Mouse (Mus musculus) embryonic facial prominence, embryonic 15.5 days (tissue): ENCODE measurements around the gene Luzp2. TPM values are rescaled to one million over a fixed set of nuclear protein-coding genes. Genes with fewer than 3 reads are reported as not detected.

ENCODE experiments used
- ATAC-seq: fragments of 200-750 bp; cut with Nextera tagmentation; 2 replicates; pipeline ENCODE4 v1.8.0; 2017; ENCODE audit warnings: low read depth, moderate TSS enrichment; ENCODE audit not compliant: insufficient number of reproducible peaks, low FRiP score, low TSS enrichment
- H3K27ac ChIP-seq: fragments of 300-500 bp; sonication (generic); replicated peaks from 2 replicates; pipeline ENCODE4 v1.5.1; 2015; ENCODE audit warnings: mild to moderate bottlenecking, inconsistent platforms
- H3K27me3 ChIP-seq: fragments of 300-500 bp; sonication (generic); 2 replicates; pipeline ENCODE4 v1.6.1; 2015; ENCODE audit warnings: inconsistent platforms
- H3K36me3 ChIP-seq: fragments of 300-500 bp; sonication (generic); 2 replicates; pipeline ENCODE4 v1.6.1; 2015; ENCODE audit warnings: mild to moderate bottlenecking, inconsistent platforms
- H3K4me1 ChIP-seq: fragments of 300-500 bp; sonication (generic); 2 replicates; pipeline ENCODE4 v1.6.1; 2015; ENCODE audit warnings: inconsistent platforms
- H3K4me2 ChIP-seq: fragments of 300-500 bp; sonication (generic); replicated peaks from 2 replicates; pipeline ENCODE4 v1.6.1; 2015; ENCODE audit warnings: mild to moderate bottlenecking, inconsistent platforms
- H3K4me3 ChIP-seq: fragments of 300-500 bp; sonication (generic); replicated peaks from 2 replicates; pipeline ENCODE4 v1.5.1; 2015; ENCODE audit warnings: mild to moderate bottlenecking, inconsistent platforms
- H3K9ac ChIP-seq: fragments of 300-500 bp; sonication (generic); 2 replicates; pipeline ENCODE4 v1.6.1; 2015; ENCODE audit warnings: inconsistent platforms
- H3K9me3 ChIP-seq: fragments of 300-500 bp; sonication (generic); replicated peaks from 2 replicates; pipeline ENCODE4 v1.6.1; 2016; ENCODE audit warnings: inconsistent platforms
- WGBS: fragments of 180-500 bp; shearing (Covaris S2); methylation state at CpG from one replicate; pipeline ENCODE4 v1.1.7; 2015; 5-methylcytosine and 5-hydroxymethylcytosine counted together
- polyA plus RNA-seq: library from polyadenylated mRNA; unstranded; fragments of >200 nt; fragmentation: Nextera tagmentation; extraction: Ambion mirVana; gene quantifications from 2 replicates; pipeline ENCODE4 v1.2.1, GENCODE M21; 2015

The Luzp2 gene
- polyA plus RNA-seq = 3.4 and 3.7 TPM in 2 replicates

GRCm38 (mm10) chr7:54835372-54835851, at the start of gene Luzp2:
Gene Luzp2, plus strand, starts transcription at chr7:54835498.
- no peak for ATAC-seq
- Histone ChIP-seq H3K4me1 (0 out of 2 replicates have a peak, but pooled peaks cover 6% of the 10 kb centered on the region), H3K27ac (no peak within 1 kb of the TSS), H3K36me3 (no peaks in the 10 kb centered on the region), H3K9me3 (no peaks in the 10 kb centered on the region), H3K4me2 (peak within 1 kb of the TSS; percentile 84), H3K9ac (no peak within 1 kb of the TSS), H3K27me3 (peaks cover 14% of the 10 kb centered on the region; the same call in 1 of the 2 replicates), H3K4me3 (peak within 1 kb of the TSS; percentile 49)
- 1% methylated on average over 22 of the region's 22 CpGs for WGBS

- ATAC-seq = no peak
- H3K4me1 ChIP-seq = no peaks in the 10 kb centered on the region
Measured at GRCm38 (mm10) chr7:54787456-54787855, 47.8 kb upstream of the Luzp2 start.

GRCm38 (mm10) chr7:54818606-54819005, 16.7 kb upstream of the Luzp2 start:
- no peaks in the 10 kb centered on the region for H3K36me3 ChIP-seq
- no peaks in the 10 kb centered on the region for H3K9me3 ChIP-seq
- no peaks in the 10 kb centered on the region for H3K4me1 ChIP-seq
- no peak overlapping the region for H3K4me2 ChIP-seq
- H3K27ac ChIP-seq = no peak overlapping the region
- no peak for ATAC-seq
- no peaks in the 10 kb centered on the region for H3K27me3 ChIP-seq
- no peak overlapping the region for H3K4me3 ChIP-seq
- no peak overlapping the region for H3K9ac ChIP-seq

More at GRCm38 (mm10) chr7:54787456-54787855, 47.8 kb upstream of the Luzp2 start:
- Histone ChIP-seq H3K9ac (no peak overlapping the region), H3K27ac (no peak overlapping the region), H3K27me3 (no peaks in the 10 kb centered on the region), H3K4me2 (no peak overlapping the region), H3K4me3 (no peak overlapping the region), H3K36me3 (no peaks in the 10 kb centered on the region), H3K9me3 (no peaks in the 10 kb centered on the region)

GRCm38 (mm10) chr7:54828751-54829150, 6.5 kb upstream of the Luzp2 start:
- 81% methylated on average over 3 of the region's 3 CpGs for WGBS
- Histone ChIP-seq H3K9ac (no peak overlapping the region), H3K27ac (no peak overlapping the region), H3K4me1 (no peaks in the 10 kb centered on the region), H3K27me3 (no peaks in the 10 kb centered on the region), H3K4me2 (no peak overlapping the region), H3K36me3 (no peaks in the 10 kb centered on the region), H3K9me3 (no peaks in the 10 kb centered on the region), H3K4me3 (no peak overlapping the region)
- ATAC-seq = no peak

- 0 out of 2 replicates have a peak, but pooled peaks cover 6% of the 10 kb centered on the region for H3K4me1 ChIP-seq
- no peak overlapping the region for H3K27ac ChIP-seq
- no peaks in the 10 kb centered on the region for H3K36me3 ChIP-seq
- H3K27me3 ChIP-seq = peaks cover 14% of the 10 kb centered on the region; the same call in 1 of the 2 replicates
- 4% methylated on average over 13 of the region's 13 CpGs for WGBS
- H3K4me2 ChIP-seq = peak overlapping the region; percentile 84
- no peaks in the 10 kb centered on the region for H3K9me3 ChIP-seq
- no peak for ATAC-seq
- H3K4me3 ChIP-seq = peak overlapping the region; percentile 49
- H3K9ac ChIP-seq = no peak overlapping the region
Measured at GRCm38 (mm10) chr7:54835911-54836352, 634 bp downstream of the Luzp2 start.

GRCm38 (mm10) chr7:54836437-54836836, 1.1 kb downstream of the Luzp2 start:
- WGBS = 42% methylated on average over 5 of the region's 5 CpGs
- Histone ChIP-seq H3K4me2 (peak overlapping the region; percentile 84), H3K36me3 (no peaks in the 10 kb centered on the region), H3K27me3 (peaks cover 14% of the 10 kb centered on the region; the same call in 1 of the 2 replicates), H3K4me3 (peak overlapping the region; percentile 49), H3K9me3 (no peaks in the 10 kb centered on the region), H3K27ac (no peak overlapping the region), H3K9ac (no peak overlapping the region), H3K4me1 (0 out of 2 replicates have a peak, but pooled peaks cover 6% of the 10 kb centered on the region)
- ATAC-seq = no peak

- Histone ChIP-seq H3K27me3 (no peaks in the 10 kb centered on the region), H3K27ac (no peak overlapping the region)
- no peak for ATAC-seq
Measured at GRCm38 (mm10) chr7:54842807-54843335, 7.6 kb downstream of the Luzp2 start.

GRCm38 (mm10) chr7:54845875-54846691, 10.8 kb downstream of the Luzp2 start:
- no peaks in the 10 kb centered on the region for H3K4me1 ChIP-seq
- no peak overlapping the region for H3K27ac ChIP-seq
- 87% methylated on average over 8 of the region's 8 CpGs for WGBS
- H3K9ac ChIP-seq = no peak overlapping the region
- H3K27me3 ChIP-seq = no peaks in the 10 kb centered on the region
- no peak overlapping the region for H3K4me2 ChIP-seq
- H3K4me3 ChIP-seq = no peak overlapping the region
- no peaks in the 10 kb centered on the region for H3K36me3 ChIP-seq
- no peak for ATAC-seq
- no peaks in the 10 kb centered on the region for H3K9me3 ChIP-seq

More at GRCm38 (mm10) chr7:54842807-54843335, 7.6 kb downstream of the Luzp2 start:
- Histone ChIP-seq H3K4me2 (no peak overlapping the region), H3K36me3 (no peaks in the 10 kb centered on the region), H3K4me1 (no peaks in the 10 kb centered on the region), H3K9ac (no peak overlapping the region), H3K4me3 (no peak overlapping the region), H3K9me3 (no peaks in the 10 kb centered on the region)
- WGBS = 46% methylated on average over 4 of the region's 4 CpGs

GRCm38 (mm10) chr7:54846692-54847020, 11.4 kb downstream of the Luzp2 start:
- Histone ChIP-seq H3K27me3 (no peaks in the 10 kb centered on the region), H3K4me3 (no peak overlapping the region), H3K36me3 (no peaks in the 10 kb centered on the region), H3K27ac (no peak overlapping the region), H3K9ac (no peak overlapping the region), H3K9me3 (no peaks in the 10 kb centered on the region), H3K4me1 (no peaks in the 10 kb centered on the region), H3K4me2 (no peak overlapping the region)
- no peak for ATAC-seq
- WGBS = 69% methylated on average over 2 of the region's 2 CpGs

- Histone ChIP-seq H3K4me2 (no peak overlapping the region), H3K36me3 (no peaks in the 10 kb centered on the region), H3K27me3 (no peaks in the 10 kb centered on the region), H3K4me1 (no peaks in the 10 kb centered on the region), H3K27ac (no peak overlapping the region), H3K9ac (no peak overlapping the region), H3K9me3 (no peaks in the 10 kb centered on the region), H3K4me3 (no peak overlapping the region)
- WGBS = 88% methylated on average over 1 of the region's 1 CpGs
- no peak for ATAC-seq
Measured at GRCm38 (mm10) chr7:54852860-54853259, 17.6 kb downstream of the Luzp2 start.

- Histone ChIP-seq H3K9me3 (no peaks in the 10 kb centered on the region), H3K27me3 (no peaks in the 10 kb centered on the region), H3K9ac (no peak overlapping the region), H3K4me2 (no peak overlapping the region), H3K4me1 (no peaks in the 10 kb centered on the region), H3K4me3 (no peak overlapping the region), H3K36me3 (no peaks in the 10 kb centered on the region), H3K27ac (no peak overlapping the region)
- WGBS = 67% methylated on average over 11 of the region's 11 CpGs
- no peak for ATAC-seq
Measured at GRCm38 (mm10) chr7:54861230-54861856, 26.0 kb downstream of the Luzp2 start.
